In genomic region chr5:115454422-115455090, GRCm38 (mm10) we compare ENCODE assay signal across 18 mouse cellular contexts. TPM values are rescaled to one million over a fixed set of nuclear protein-coding genes. Genes with fewer than 3 reads are reported as not detected.
A peak's percentile ranks its signal among the peaks of the same experiment; 100 is the strongest.
DNase-seq lines count a peak whose midpoint lies in the region; ATAC-seq lines count a peak whose summit lies in the region.
"Had no signal": no experiment of that assay in that cellular context is flagged by ENCODE, and none has a peak within 500 bp of the region (broad histone marks: within the 10 kb centered on the region; RNA-seq: fewer than 3 reads in every experiment).

No protein-coding gene starts in this region.

- DNase-seq in kidney, postnatal 10 days, result no peak
- peak; percentile 90 for DNase-seq in midbrain, embryonic 11.5 days (ENCODE audit: low spot score, missing footprints)
- DNase-seq in adrenal gland, adult 2 months, result no peak
- DNase-seq in right cerebral cortex, adult 18-20 months, result no peak
- DNase-seq: cerebellum, adult 9-11 months; kidney, postnatal 36 days; layer of hippocampus, adult 9-11 months; right cerebral cortex, postnatal 25 days had no signal

- peaks cover 33% of the 10 kb centered on the region for H3K36me3 ChIP-seq in kidney, embryonic 14.5 days (ENCODE audit: control insufficient read depth, insufficient read depth, low read length)
- H3K36me3 ChIP-seq in neural tube, embryonic 13.5 days, result peaks cover 55% of the 10 kb centered on the region
- H3K36me3 ChIP-seq in neural tube, embryonic 15.5 days, result peaks cover 44% of the 10 kb centered on the region
- H3K36me3 ChIP-seq in midbrain, embryonic 11.5 days (ENCODE audit: control insufficient read depth, insufficient read depth, low read length), result peaks cover 37% of the 10 kb centered on the region

- H3K4me1 ChIP-seq in kidney, embryonic 14.5 days (ENCODE audit: control insufficient read depth, insufficient read depth, low read length), result peaks cover 6% of the 10 kb centered on the region; the same call in 1 of the 2 replicates
- H3K4me1 ChIP-seq in neural tube, embryonic 13.5 days (replicated peaks), result no peaks in the 10 kb centered on the region
- no peaks in the 10 kb centered on the region for H3K4me1 ChIP-seq in neural tube, embryonic 15.5 days
- H3K4me1 ChIP-seq in midbrain, embryonic 11.5 days (ENCODE audit: control insufficient read depth, insufficient read depth, low read length), result no peaks in the 10 kb centered on the region; the same call in 1 of the 2 replicates
- H3K4me1 ChIP-seq: limb, embryonic 15.5 days had no signal

- no peak overlapping the region for H3K4me3 ChIP-seq in kidney, embryonic 14.5 days (ENCODE audit: low read length)
- no peak overlapping the region for H3K4me3 ChIP-seq in neural tube, embryonic 13.5 days
- H3K4me3 ChIP-seq in neural tube, embryonic 15.5 days (replicated peaks), result no peak overlapping the region
- H3K4me3 ChIP-seq in midbrain, embryonic 11.5 days (ENCODE audit: low read depth, low read length), result no peak overlapping the region
- H3K4me3 ChIP-seq: limb, embryonic 15.5 days had no signal

- H3K9ac ChIP-seq in kidney, embryonic 14.5 days (ENCODE audit: low read depth, low read length), result no peak overlapping the region
- no peak overlapping the region for H3K9ac ChIP-seq in neural tube, embryonic 13.5 days
- no peak overlapping the region for H3K9ac ChIP-seq in neural tube, embryonic 15.5 days (replicated peaks)
- H3K9ac ChIP-seq in midbrain, embryonic 11.5 days (ENCODE audit: low read length), result no peak overlapping the region
- H3K9ac ChIP-seq: limb, embryonic 15.5 days had no signal

- H3K9me3 ChIP-seq in kidney, embryonic 14.5 days (ENCODE audit: control insufficient read depth, low read length), result no peaks in the 10 kb centered on the region
- no peaks in the 10 kb centered on the region for H3K9me3 ChIP-seq in neural tube, embryonic 13.5 days
- H3K9me3 ChIP-seq in neural tube, embryonic 15.5 days (replicated peaks), result no peaks in the 10 kb centered on the region
- H3K9me3 ChIP-seq in midbrain, embryonic 11.5 days (ENCODE audit: control insufficient read depth, low read length), result no peaks in the 10 kb centered on the region
- H3K9me3 ChIP-seq: limb, embryonic 15.5 days had no signal

- no peak overlapping the region for H3K4me2 ChIP-seq in kidney, embryonic 14.5 days (replicated peaks; ENCODE audit: low read depth, low read length)
- no peak overlapping the region for H3K4me2 ChIP-seq in neural tube, embryonic 13.5 days
- no peak overlapping the region for H3K4me2 ChIP-seq in neural tube, embryonic 15.5 days
- H3K4me2 ChIP-seq in midbrain, embryonic 11.5 days, result no peak overlapping the region
- H3K4me2 ChIP-seq: limb, embryonic 15.5 days had no signal

- H3K27ac ChIP-seq in kidney, embryonic 14.5 days (ENCODE audit: low read depth, low read length), result no peak overlapping the region
- H3K27ac ChIP-seq in neural tube, embryonic 13.5 days (replicated peaks), result peak overlapping the region; percentile 7; the same call in 1 of the 2 replicates
- no peak overlapping the region for H3K27ac ChIP-seq in neural tube, embryonic 15.5 days (replicated peaks)
- H3K27ac ChIP-seq in midbrain, embryonic 11.5 days (ENCODE audit: low read depth, low read length), result peak overlapping the region; percentile 41; the same call in 1 of the 2 replicates
- H3K27ac ChIP-seq: limb, embryonic 15.5 days had no signal

- no peaks in the 10 kb centered on the region for H3K27me3 ChIP-seq in kidney, embryonic 14.5 days (ENCODE audit: control insufficient read depth, insufficient read depth, low read length)
- no peaks in the 10 kb centered on the region for H3K27me3 ChIP-seq in neural tube, embryonic 13.5 days
- no peaks in the 10 kb centered on the region for H3K27me3 ChIP-seq in neural tube, embryonic 15.5 days (replicated peaks)
- no peaks in the 10 kb centered on the region for H3K27me3 ChIP-seq in midbrain, embryonic 11.5 days (ENCODE audit: control insufficient read depth, insufficient read depth, low read length)
- H3K27me3 ChIP-seq: limb, embryonic 15.5 days had no signal

- peak; percentile 51 for ATAC-seq in kidney, embryonic 14.5 days (ENCODE audit: low FRiP score, low TSS enrichment)
- no peak for ATAC-seq in neural tube, embryonic 13.5 days (ENCODE audit: low read depth)
- no peak for ATAC-seq in neural tube, embryonic 15.5 days (ENCODE audit: low FRiP score)
- 0 out of 2 replicates have a peak, but pooled peaks have one; percentile 13 for ATAC-seq in midbrain, embryonic 11.5 days (ENCODE audit: low FRiP score)

- 66% methylated on average over 12 of the region's 12 CpGs for WGBS in kidney, embryonic 14.5 days
- 84% methylated on average over 12 of the region's 12 CpGs for WGBS in neural tube, embryonic 13.5 days
- 79% methylated on average over 12 of the region's 12 CpGs for WGBS in neural tube, embryonic 15.5 days
- WGBS in midbrain, embryonic 11.5 days, result 84% methylated on average over 12 of the region's 12 CpGs

RNA-seq across cellular contexts. Expression of gene Pla2g1b, which starts 11.5 kb away (rescaled TPM):
- 0.46 and 0.57 TPM in 2 replicates for polyA plus RNA-seq in kidney, embryonic 14.5 days (2014; fragmentation: Nextera tagmentation; extraction: Ambion mirVana)
- polyA plus RNA-seq in neural tube, embryonic 13.5 days (2015; fragmentation: Nextera tagmentation; extraction: Ambion mirVana), result 0.95 TPM in 1 of 2 replicates, not detected in the other
- polyA plus RNA-seq in neural tube, embryonic 15.5 days (2015; fragmentation: Nextera tagmentation; extraction: Ambion mirVana), result 0.81 and 1.1 TPM in 2 replicates
- not detected in 2 replicates for polyA plus RNA-seq in midbrain, embryonic 11.5 days (2014; fragmentation: Nextera tagmentation; extraction: Ambion mirVana)
- not detected for total RNA-seq in adrenal gland, adult 2 months (2021)
- polyA plus RNA-seq in adrenal gland, adult 2 months (2012; rRNA removed), result 7.6 TPM in 1 of 2 replicates, not detected in the other
- total RNA-seq: gastrocnemius, adult 8-10 months; heart, postnatal 25 days; left cerebral cortex, postnatal 10 days; megakaryocyte-erythroid progenitor cell, adult 5-6 weeks had no signal
- polyA plus RNA-seq: embryonic facial prominence, embryonic 14.5 days; limb, embryonic 15.5 days; liver, embryonic 16.5 days had no signal

RNA-seq across cellular contexts. Expression of gene Msi1, which starts 25.2 kb away (rescaled TPM):
- 26.2 and 34.0 TPM in 2 replicates for polyA plus RNA-seq in kidney, embryonic 14.5 days (2014; fragmentation: Nextera tagmentation; extraction: Ambion mirVana)
- 66.5 and 66.7 TPM in 2 replicates for polyA plus RNA-seq in neural tube, embryonic 13.5 days (2015; fragmentation: Nextera tagmentation; extraction: Ambion mirVana)
- polyA plus RNA-seq in neural tube, embryonic 15.5 days (2015; fragmentation: Nextera tagmentation; extraction: Ambion mirVana), result 29.4 and 37.9 TPM in 2 replicates
- polyA plus RNA-seq in midbrain, embryonic 11.5 days (2014; fragmentation: Nextera tagmentation; extraction: Ambion mirVana), result 199 and 227 TPM in 2 replicates
- total RNA-seq in adrenal gland, adult 2 months (2021), result 10 to 100 TPM; 16.3 to 19.1 TPM
- 24.0 and 29.5 TPM in 2 replicates for polyA plus RNA-seq in adrenal gland, adult 2 months (2012; rRNA removed)
- total RNA-seq: megakaryocyte-erythroid progenitor cell, adult 5-6 weeks had no signal

RNA-seq across cellular contexts. Expression of gene Sirt4, which starts 30.0 kb away (rescaled TPM):
- polyA plus RNA-seq in kidney, embryonic 14.5 days (2014; fragmentation: Nextera tagmentation; extraction: Ambion mirVana), result 16.4 and 20.9 TPM in 2 replicates
- 26.8 and 33.0 TPM in 2 replicates for polyA plus RNA-seq in neural tube, embryonic 13.5 days (2015; fragmentation: Nextera tagmentation; extraction: Ambion mirVana)
- 31.0 and 37.1 TPM in 2 replicates for polyA plus RNA-seq in neural tube, embryonic 15.5 days (2015; fragmentation: Nextera tagmentation; extraction: Ambion mirVana)
- 16.2 and 18.9 TPM in 2 replicates for polyA plus RNA-seq in midbrain, embryonic 11.5 days (2014; fragmentation: Nextera tagmentation; extraction: Ambion mirVana)
- total RNA-seq in adrenal gland, adult 2 months (2021), result 10 to 100 TPM; 15.1 to 28.0 TPM
- 47.4 and 61.7 TPM in 2 replicates for polyA plus RNA-seq in adrenal gland, adult 2 months (2012; rRNA removed)

RNA-seq across cellular contexts. Expression of gene Pxn, which starts 51.9 kb away (rescaled TPM):
- polyA plus RNA-seq in kidney, embryonic 14.5 days (2014; fragmentation: Nextera tagmentation; extraction: Ambion mirVana), result 21.9 and 22.4 TPM in 2 replicates
- 26.5 and 26.6 TPM in 2 replicates for polyA plus RNA-seq in neural tube, embryonic 13.5 days (2015; fragmentation: Nextera tagmentation; extraction: Ambion mirVana)
- polyA plus RNA-seq in neural tube, embryonic 15.5 days (2015; fragmentation: Nextera tagmentation; extraction: Ambion mirVana), result 21.3 and 28.2 TPM in 2 replicates
- 7.3 and 7.7 TPM in 2 replicates for polyA plus RNA-seq in midbrain, embryonic 11.5 days (2014; fragmentation: Nextera tagmentation; extraction: Ambion mirVana)
- 10 to 100 TPM; 39.4 to 47.2 TPM for total RNA-seq in adrenal gland, adult 2 months (2021)
- polyA plus RNA-seq in adrenal gland, adult 2 months (2012; rRNA removed), result 66.9 and 67.5 TPM in 2 replicates

Comparison
In these comparisons a context has a peak if more than half of its experiments do, and no peak if none do; other contexts are left out.
1. H3K27ac ChIP-seq: peak in neural tube, embryonic 13.5 days (single experiment) and midbrain, embryonic 11.5 days (single experiment); none in kidney, embryonic 14.5 days (single experiment) and neural tube, embryonic 15.5 days (single experiment).
2. ATAC-seq: peak in kidney, embryonic 14.5 days (single experiment) and midbrain, embryonic 11.5 days (single experiment); none in neural tube, embryonic 13.5 days (single experiment) and neural tube, embryonic 15.5 days (single experiment).